In genomic region chr16:32638476-32638875, GRCm38 (mm10) we compare ENCODE assay signal across 8 mouse cellular contexts. TPM values are rescaled to one million over a fixed set of nuclear protein-coding genes. Genes with fewer than 3 reads are reported as not detected.
DNase-seq lines count a peak whose midpoint lies in the region; ATAC-seq and TF ChIP-seq lines count a peak whose summit lies in the region.

No protein-coding gene starts in this region.

- TF ChIP-seq POLR2A in lung, adult 2 months (IDR thresholded peaks at IDR 0.05; ENCODE audit: borderline replicate concordance, extremely low read depth, low read depth, low read length) = no peak
- TF ChIP-seq POLR2A in testis, adult 2 months (IDR thresholded peaks at IDR 0.05; ENCODE audit: control insufficient read depth, low read depth, low read length) = no peak

- H3K4me2 ChIP-seq in forebrain, embryonic 13.5 days = no peak overlapping the region
- H3K4me2 ChIP-seq in neural tube, embryonic 15.5 days = no peak overlapping the region

- TF ChIP-seq CTCF in lung, adult 2 months (IDR thresholded peaks at IDR 0.05; ENCODE audit: insufficient read depth, low read length) = peak; percentile 77
- TF ChIP-seq CTCF in testis, adult 2 months (IDR thresholded peaks at IDR 0.05; ENCODE audit: control insufficient read depth, insufficient read depth, insufficient replicate concordance, low read depth, low read length) = peak; percentile 75; the same call in 1 of the 2 replicates

- H3K27me3 ChIP-seq in forebrain, embryonic 13.5 days = no peaks in the 10 kb centered on the region
- no peaks in the 10 kb centered on the region for H3K27me3 ChIP-seq in neural tube, embryonic 15.5 days (replicated peaks)
- H3K27me3 ChIP-seq in testis, adult 2 months (ENCODE audit: control insufficient read depth, insufficient read depth, low read length) = no peaks in the 10 kb centered on the region

- H3K9ac ChIP-seq in forebrain, embryonic 13.5 days = no peak overlapping the region
- no peak overlapping the region for H3K9ac ChIP-seq in neural tube, embryonic 15.5 days (replicated peaks)

- peaks cover 9% of the 10 kb centered on the region; the same call in 1 of the 2 replicates for H3K4me1 ChIP-seq in forebrain, embryonic 13.5 days
- H3K4me1 ChIP-seq in lung, adult 2 months (ENCODE audit: control insufficient read depth, insufficient read depth, low read length) = no peaks in the 10 kb centered on the region
- H3K4me1 ChIP-seq in neural tube, embryonic 15.5 days = peaks cover 15% of the 10 kb centered on the region
- H3K4me1 ChIP-seq in testis, adult 2 months (ENCODE audit: control insufficient read depth, insufficient read depth, low read length) = peaks cover 16% of the 10 kb centered on the region

- WGBS in forebrain, embryonic 13.5 days = 11% methylated on average over 8 of the region's 8 CpGs
- 12% methylated on average over 8 of the region's 8 CpGs for WGBS in lung, adult 2 months
- 9% methylated on average over 8 of the region's 8 CpGs for WGBS in neural tube, embryonic 15.5 days

- H3K9me3 ChIP-seq in forebrain, embryonic 13.5 days (replicated peaks) = no peaks in the 10 kb centered on the region
- no peaks in the 10 kb centered on the region for H3K9me3 ChIP-seq in neural tube, embryonic 15.5 days (replicated peaks)

- no peak overlapping the region for H3K4me3 ChIP-seq in forebrain, embryonic 13.5 days
- no peak overlapping the region for H3K4me3 ChIP-seq in lung, adult 2 months (replicated peaks; ENCODE audit: extremely low read depth, low read depth, low read length)
- H3K4me3 ChIP-seq in neural tube, embryonic 15.5 days (replicated peaks) = no peak overlapping the region
- no peak overlapping the region for H3K4me3 ChIP-seq in testis, adult 2 months (ENCODE audit: control insufficient read depth, low read depth, low read length)

- no peak overlapping the region for H3K27ac ChIP-seq in forebrain, embryonic 13.5 days
- no peak overlapping the region for H3K27ac ChIP-seq in neural tube, embryonic 15.5 days (replicated peaks)
- H3K27ac ChIP-seq in testis, adult 2 months (ENCODE audit: control insufficient read depth, insufficient read depth, low read depth, low read length) = no peak overlapping the region

- H3K36me3 ChIP-seq in forebrain, embryonic 13.5 days (ENCODE audit: poor library complexity, severe bottlenecking) = no peaks in the 10 kb centered on the region
- no peaks in the 10 kb centered on the region for H3K36me3 ChIP-seq in neural tube, embryonic 15.5 days
- H3K36me3 ChIP-seq in testis, adult 2 months (ENCODE audit: control insufficient read depth, insufficient read depth, low read length) = no peaks in the 10 kb centered on the region

- peak; percentile 92 for DNase-seq in ES-CJ7 (ENCODE audit: low read depth, low spot score)
- peak; percentile 87 for DNase-seq in heart, postnatal 4 days
- DNase-seq in layer of hippocampus, adult 11-12 months (ENCODE audit: low spot score) = peak; percentile 88
- peak; percentile 82 for DNase-seq in lung, adult 2 months

- peak; percentile 80 for ATAC-seq in cerebellum, adult (ENCODE audit: insufficient number of reproducible peaks, low FRiP score, low TSS enrichment)
- peak; percentile 68 for ATAC-seq in forebrain, embryonic 13.5 days
- ATAC-seq in neural tube, embryonic 15.5 days (ENCODE audit: low FRiP score) = peak; percentile 45; the same call in 1 of the 2 replicates

RNA-seq across cellular contexts. Expression of gene Tnk2, which starts 5.2 kb away (rescaled TPM):
- 14.6 TPM in 2 replicates for polyA plus RNA-seq in forebrain, embryonic 13.5 days (2015; fragmentation: Nextera tagmentation; extraction: Ambion mirVana)
- 10 to 100 TPM; 38.4 to 49.9 TPM for total RNA-seq in heart, postnatal 4 days (2021)
- polyA plus RNA-seq in lung, adult 2 months (2012; rRNA removed) = 107 and 119 TPM in 2 replicates
- 20.0 and 23.2 TPM in 2 replicates for polyA plus RNA-seq in neural tube, embryonic 15.5 days (2015; fragmentation: Nextera tagmentation; extraction: Ambion mirVana)
- 21.4 and 23.4 TPM in 2 replicates for polyA plus RNA-seq in testis, adult 2 months (2012; rRNA removed)

RNA-seq across cellular contexts. Expression of gene Tfrc, which starts 29.8 kb away (rescaled TPM):
- polyA plus RNA-seq in forebrain, embryonic 13.5 days (2015; fragmentation: Nextera tagmentation; extraction: Ambion mirVana) = 32.0 and 42.1 TPM in 2 replicates
- 100 to 1,000 TPM; 139 to 148 TPM for total RNA-seq in heart, postnatal 4 days (2021)
- 7.5 and 12.8 TPM in 2 replicates for polyA plus RNA-seq in lung, adult 2 months (2012; rRNA removed)
- polyA plus RNA-seq in neural tube, embryonic 15.5 days (2015; fragmentation: Nextera tagmentation; extraction: Ambion mirVana) = 32.7 and 33.1 TPM in 2 replicates
- polyA plus RNA-seq in testis, adult 2 months (2012; rRNA removed) = 3.7 and 5.5 TPM in 2 replicates
